Mouse (Mus musculus): Measurements from ENCODE around the gene Camta1. TPM values are rescaled to one million over a fixed set of nuclear protein-coding genes. Genes with fewer than 3 reads are reported as not detected.

Camta1 gene
- polyA plus RNA-seq, 1 experiment from 2014 or later, result 61.9 TPM

DNA sequence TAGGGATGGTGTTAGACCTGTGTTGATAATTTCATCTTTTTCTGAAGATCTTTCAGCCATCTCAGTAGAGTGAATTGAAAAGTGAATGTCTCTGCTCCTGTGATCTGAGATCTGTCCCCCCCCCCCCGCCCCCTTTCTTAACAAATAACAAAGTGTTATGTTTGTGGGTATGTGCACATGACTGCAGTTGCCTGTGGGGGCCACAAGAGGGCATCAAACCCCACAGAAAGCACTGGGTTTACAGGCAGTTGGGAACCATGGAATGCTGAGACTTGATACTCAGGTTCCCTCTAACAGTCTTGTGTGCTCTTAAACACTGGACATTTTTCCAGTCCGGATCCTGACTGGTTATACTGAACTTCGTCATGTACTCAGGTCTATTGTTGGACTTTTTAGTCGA lies 350.6 kb downstream of the Camta1 start:
- no peaks in the 10 kb centered on the region for H3K36me3 ChIP-seq (ENCODE audit: control insufficient read depth, insufficient read depth, low read length)
- no peak for DNase-seq (ENCODE audit: low spot score)
- H3K4me1 ChIP-seq (replicated peaks; ENCODE audit: control insufficient read depth, insufficient read depth), result no peaks in the 10 kb centered on the region
- H3K4me2 ChIP-seq (replicated peaks; ENCODE audit: low read depth), result no peak overlapping the region
- 89% methylated on average over 4 of the region's 4 CpGs for WGBS
- no peak overlapping the region for H3K9ac ChIP-seq (ENCODE audit: low read length)
- no peak for ATAC-seq (ENCODE audit: low FRiP score, low TSS enrichment)
- no peak overlapping the region for H3K4me3 ChIP-seq (ENCODE audit: low read depth, low read length)
- no peaks in the 10 kb centered on the region for H3K9me3 ChIP-seq (ENCODE audit: control insufficient read depth, low read length)
- no peak overlapping the region for H3K27ac ChIP-seq (replicated peaks)
- TF ChIP-seq CTCF (IDR thresholded peaks at IDR 0.05; ENCODE audit: low read depth), result peak; percentile 43
- no peak for TF ChIP-seq EP300 (optimal IDR thresholded peaks at IDR 0.05)
- no peaks in the 10 kb centered on the region for H3K27me3 ChIP-seq (ENCODE audit: control insufficient read depth, insufficient read depth, low read length)

DNA sequence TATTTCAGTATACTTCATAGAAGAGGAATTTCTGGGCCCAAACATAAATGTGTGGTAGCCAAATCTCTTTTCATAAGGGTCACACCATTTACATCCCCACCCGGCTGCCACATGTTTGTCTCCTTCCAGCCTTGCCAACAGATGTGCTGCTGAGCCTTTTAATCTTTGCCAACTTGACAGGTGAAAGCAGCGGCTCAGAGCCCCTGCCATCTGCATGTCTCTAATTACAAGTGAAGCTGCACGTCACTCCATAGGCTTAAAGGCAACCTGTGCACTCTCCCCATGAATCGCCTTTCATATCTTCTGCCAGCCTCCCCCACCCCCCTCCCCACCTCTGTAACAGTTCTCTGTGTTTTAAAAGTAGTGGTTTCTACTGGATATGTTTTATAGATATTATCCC lies 351.3 kb downstream of the Camta1 start:
- TF ChIP-seq CTCF (IDR thresholded peaks at IDR 0.05; ENCODE audit: low read depth) (no peak), EP300 (optimal IDR thresholded peaks at IDR 0.05) (no peak)
- 37% methylated on average over 4 of the region's 4 CpGs for WGBS
- no peak for DNase-seq (ENCODE audit: low spot score)

DNA sequence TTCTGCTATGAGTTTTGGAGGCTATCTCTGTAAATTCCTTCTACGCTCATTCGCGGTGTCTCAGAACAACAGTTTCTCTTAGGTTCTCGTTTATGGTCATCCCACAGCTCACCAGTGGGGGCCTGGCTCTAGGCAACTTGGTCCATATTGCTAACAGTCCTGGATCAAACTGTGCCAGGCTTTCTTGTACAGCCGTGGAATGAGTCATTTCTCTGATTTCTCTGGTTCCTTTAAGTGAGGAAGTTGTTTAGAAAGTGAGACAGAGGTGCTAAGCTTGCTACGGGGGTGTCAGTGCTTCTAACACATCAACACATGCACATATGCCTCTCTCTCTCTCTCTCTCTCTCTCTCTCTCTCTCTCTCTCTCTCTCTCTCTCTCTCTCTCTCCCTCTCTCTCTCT lies 355.0 kb downstream of the Camta1 start:
- ATAC-seq (ENCODE audit: low FRiP score, low TSS enrichment) (no peak), DNase-seq (ENCODE audit: low spot score) (no peak)
- H3K27ac ChIP-seq (replicated peaks), result no peak overlapping the region
- no peaks in the 10 kb centered on the region for H3K36me3 ChIP-seq (ENCODE audit: control insufficient read depth, insufficient read depth, low read length)
- H3K9me3 ChIP-seq (ENCODE audit: control insufficient read depth, low read length), result no peaks in the 10 kb centered on the region
- no peak overlapping the region for H3K9ac ChIP-seq (ENCODE audit: low read length)
- no peaks in the 10 kb centered on the region for H3K4me1 ChIP-seq (replicated peaks; ENCODE audit: control insufficient read depth, insufficient read depth)
- no peak overlapping the region for H3K4me2 ChIP-seq (replicated peaks; ENCODE audit: low read depth)
- H3K4me3 ChIP-seq (ENCODE audit: low read depth, low read length), result no peak overlapping the region
- H3K27me3 ChIP-seq (ENCODE audit: control insufficient read depth, insufficient read depth, low read length), result no peaks in the 10 kb centered on the region
- WGBS, result 60% methylated on average over 6 of the region's 6 CpGs
- TF ChIP-seq EP300 (optimal IDR thresholded peaks at IDR 0.05) (no peak), CTCF (IDR thresholded peaks at IDR 0.05; ENCODE audit: low read depth) (0 out of 2 replicates have a peak, but pooled peaks have one; percentile 7)

More for the DNA sequence above, 351.3 kb downstream of the Camta1 start:
- Histone ChIP-seq H3K4me3 (ENCODE audit: low read depth, low read length) (no peak overlapping the region), H3K9me3 (ENCODE audit: control insufficient read depth, low read length) (no peaks in the 10 kb centered on the region), H3K27ac (replicated peaks) (no peak overlapping the region), H3K4me1 (replicated peaks; ENCODE audit: control insufficient read depth, insufficient read depth) (no peaks in the 10 kb centered on the region), H3K36me3 (ENCODE audit: control insufficient read depth, insufficient read depth, low read length) (no peaks in the 10 kb centered on the region), H3K27me3 (ENCODE audit: control insufficient read depth, insufficient read depth, low read length) (no peaks in the 10 kb centered on the region), H3K4me2 (replicated peaks; ENCODE audit: low read depth) (no peak overlapping the region), H3K9ac (ENCODE audit: low read length) (no peak overlapping the region)
- no peak for ATAC-seq (ENCODE audit: low FRiP score, low TSS enrichment)

DNA sequence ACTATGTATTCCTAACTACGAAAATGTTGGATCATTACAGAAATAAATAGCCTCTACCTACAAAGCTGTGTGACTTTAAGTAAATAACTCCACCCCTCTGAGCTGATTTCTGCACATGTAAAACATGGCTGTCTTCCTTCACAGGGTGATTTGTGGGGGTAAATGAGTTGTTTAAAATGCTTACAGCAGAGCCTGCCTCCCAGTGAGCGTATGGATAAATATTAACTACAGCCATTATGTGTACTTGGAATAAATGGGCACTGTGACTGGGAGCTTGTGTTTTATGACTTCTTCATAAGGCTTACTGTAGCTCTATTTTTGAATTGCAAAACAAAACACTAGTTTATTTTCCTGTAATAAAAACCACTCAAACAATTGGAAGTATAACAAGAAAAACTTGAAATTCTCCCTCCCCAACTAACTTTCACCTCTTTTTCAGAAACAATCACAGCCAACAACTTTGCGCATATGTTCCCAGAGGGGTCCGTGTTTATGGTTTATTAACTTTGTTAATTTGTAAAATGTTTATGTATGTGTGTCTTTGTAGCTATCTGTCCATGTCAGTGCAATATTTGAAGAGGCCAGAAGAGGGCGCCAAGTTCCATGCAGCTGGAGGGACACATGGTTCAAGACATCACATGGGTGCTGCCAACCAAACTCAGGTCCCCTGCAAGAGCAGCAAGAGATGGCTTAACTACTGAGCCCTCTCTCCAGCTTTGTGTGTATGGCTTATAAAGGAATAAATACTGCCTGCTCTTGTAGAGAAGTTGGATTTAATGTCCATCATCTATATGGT lies 363.0 kb downstream of the Camta1 start:
- no peaks in the 10 kb centered on the region for H3K4me1 ChIP-seq (replicated peaks; ENCODE audit: control insufficient read depth, insufficient read depth)
- no peak for TF ChIP-seq EP300 (optimal IDR thresholded peaks at IDR 0.05)
- TF ChIP-seq CTCF (IDR thresholded peaks at IDR 0.05; ENCODE audit: low read depth), result peak; percentile 50
- DNase-seq (ENCODE audit: low spot score), result no peak
- no peak overlapping the region for H3K27ac ChIP-seq (replicated peaks)
- no peaks in the 10 kb centered on the region for H3K27me3 ChIP-seq (ENCODE audit: control insufficient read depth, insufficient read depth, low read length)
- no peaks in the 10 kb centered on the region for H3K36me3 ChIP-seq (ENCODE audit: control insufficient read depth, insufficient read depth, low read length)
- WGBS, result 63% methylated on average over 5 of the region's 5 CpGs
- no peak overlapping the region for H3K4me3 ChIP-seq (ENCODE audit: low read depth, low read length)
- no peak for ATAC-seq (ENCODE audit: low FRiP score, low TSS enrichment)
- H3K4me2 ChIP-seq (replicated peaks; ENCODE audit: low read depth), result no peak overlapping the region
- H3K9me3 ChIP-seq (ENCODE audit: control insufficient read depth, low read length), result no peaks in the 10 kb centered on the region
- H3K9ac ChIP-seq (ENCODE audit: low read length), result no peak overlapping the region

DNA sequence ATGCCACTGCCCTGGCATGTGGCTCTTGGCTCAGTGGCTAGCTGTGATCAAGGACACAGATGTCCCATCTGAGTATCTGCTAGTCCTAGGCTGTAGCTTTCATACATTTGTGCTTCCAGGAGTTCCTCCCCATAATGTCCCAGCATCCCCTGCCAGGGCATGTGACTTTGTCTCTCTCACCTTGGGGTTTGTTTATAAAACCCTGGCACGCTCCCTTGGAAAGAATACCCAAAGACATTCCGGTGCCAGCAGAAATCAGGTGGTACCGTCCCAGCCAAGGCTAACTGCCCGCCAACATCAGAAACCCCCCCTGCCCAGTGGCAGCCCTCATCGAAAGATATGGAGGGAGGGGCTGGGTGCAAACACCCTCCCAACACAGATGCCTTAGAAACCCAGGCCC lies 365.1 kb downstream of the Camta1 start:
- no peaks in the 10 kb centered on the region for H3K9me3 ChIP-seq (ENCODE audit: control insufficient read depth, low read length)
- H3K36me3 ChIP-seq (ENCODE audit: control insufficient read depth, insufficient read depth, low read length), result no peaks in the 10 kb centered on the region
- TF ChIP-seq EP300 (optimal IDR thresholded peaks at IDR 0.05) (no peak), CTCF (IDR thresholded peaks at IDR 0.05; ENCODE audit: low read depth) (no peak)
- no peak overlapping the region for H3K4me3 ChIP-seq (ENCODE audit: low read depth, low read length)
- no peaks in the 10 kb centered on the region for H3K4me1 ChIP-seq (replicated peaks; ENCODE audit: control insufficient read depth, insufficient read depth)
- WGBS, result 70% methylated on average over 5 of the region's 5 CpGs
- H3K4me2 ChIP-seq (replicated peaks; ENCODE audit: low read depth), result no peak overlapping the region
- no peaks in the 10 kb centered on the region for H3K27me3 ChIP-seq (ENCODE audit: control insufficient read depth, insufficient read depth, low read length)
- H3K9ac ChIP-seq (ENCODE audit: low read length), result no peak overlapping the region
- no peak overlapping the region for H3K27ac ChIP-seq (replicated peaks)
- no peak for DNase-seq (ENCODE audit: low spot score)
- no peak for ATAC-seq (ENCODE audit: low FRiP score, low TSS enrichment)

DNA sequence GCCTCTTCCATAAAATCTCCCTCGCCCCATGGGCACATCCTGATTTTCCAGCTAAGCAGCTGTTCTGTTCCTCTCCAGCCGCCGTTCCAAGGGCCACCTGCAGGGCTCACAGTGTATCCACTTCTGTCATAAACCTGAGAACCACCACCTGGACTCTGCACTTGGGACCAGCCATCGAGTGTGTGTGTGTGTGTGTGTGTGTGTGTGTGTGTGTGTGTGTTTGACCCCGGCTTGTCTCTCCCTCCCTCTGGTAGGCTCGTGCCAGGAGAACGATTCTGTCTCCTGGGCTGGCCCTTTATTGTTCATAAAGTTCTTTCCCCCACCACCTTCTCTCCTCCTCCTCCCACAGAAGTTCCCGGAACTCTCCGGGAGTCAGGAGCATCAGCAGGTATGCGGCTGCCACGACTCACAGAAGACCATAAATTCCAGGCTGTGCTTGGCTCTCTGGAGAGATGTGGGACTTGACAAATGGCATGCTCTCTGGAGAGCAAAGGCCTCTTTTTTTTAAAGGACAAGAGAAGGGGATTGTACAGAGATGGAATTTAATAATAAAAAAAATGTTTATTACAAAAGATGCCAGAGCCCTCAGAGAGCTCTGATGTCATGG lies 366.3 kb downstream of the Camta1 start:
- DNase-seq (ENCODE audit: low spot score), result no peak
- H3K27me3 ChIP-seq (ENCODE audit: control insufficient read depth, insufficient read depth, low read length), result no peaks in the 10 kb centered on the region
- no peaks in the 10 kb centered on the region for H3K4me1 ChIP-seq (replicated peaks; ENCODE audit: control insufficient read depth, insufficient read depth)
- H3K9ac ChIP-seq (ENCODE audit: low read length), result no peak overlapping the region
- H3K36me3 ChIP-seq (ENCODE audit: control insufficient read depth, insufficient read depth, low read length), result no peaks in the 10 kb centered on the region
- ATAC-seq (ENCODE audit: low FRiP score, low TSS enrichment), result no peak
- no peak overlapping the region for H3K4me3 ChIP-seq (ENCODE audit: low read depth, low read length)
- no peak overlapping the region for H3K27ac ChIP-seq (replicated peaks)
- 29% methylated on average over 11 of the region's 11 CpGs for WGBS
- H3K9me3 ChIP-seq (ENCODE audit: control insufficient read depth, low read length), result no peaks in the 10 kb centered on the region
- H3K4me2 ChIP-seq (replicated peaks; ENCODE audit: low read depth), result no peak overlapping the region
- TF ChIP-seq CTCF (IDR thresholded peaks at IDR 0.05; ENCODE audit: low read depth) (no peak), EP300 (optimal IDR thresholded peaks at IDR 0.05) (no peak)

Measured in stomach, postnatal 0 days (tissue).